Mouse (Mus musculus): ENCODE measurements at regions not wholly inside any gene's neighbourhood (a gene's known extent, or its start where the extent isn't known, plus 50 kb on each side); places are given as distances from the start of the nearest gene placed in this dataset.

DNA sequence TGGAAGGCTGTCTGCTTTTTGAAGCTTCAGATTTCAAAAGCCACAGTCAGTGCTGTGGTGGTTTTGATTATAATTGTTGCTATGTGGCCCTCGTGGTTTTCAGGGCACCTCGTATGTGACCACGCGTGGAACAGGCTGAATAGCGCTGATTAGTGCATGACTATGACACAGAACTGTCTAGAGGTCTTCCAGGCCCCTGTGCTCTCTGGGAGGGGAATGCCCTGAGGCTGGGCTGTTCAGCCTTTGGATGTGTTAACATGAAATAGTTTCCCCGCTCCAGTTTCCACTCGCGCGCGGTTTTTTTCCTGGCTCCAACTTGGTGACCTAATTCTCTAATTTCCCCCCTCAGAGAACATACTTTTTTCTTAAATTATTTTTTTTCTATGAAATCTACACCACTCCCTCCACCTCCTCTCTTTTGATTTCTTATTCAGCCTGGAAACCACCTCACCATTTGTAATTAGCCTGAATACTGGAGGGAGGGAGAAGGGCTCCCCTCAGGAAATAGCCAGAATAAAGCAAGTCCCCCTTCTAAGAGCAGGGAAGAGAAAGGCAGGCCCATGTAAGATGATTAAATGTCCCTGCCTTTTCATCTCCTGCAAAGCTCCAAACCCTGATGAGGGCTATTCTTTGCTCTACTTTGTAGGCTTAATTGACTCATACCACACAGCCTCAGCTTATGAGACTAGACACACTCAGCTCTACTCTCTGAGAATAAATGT lies 156.0 kb upstream of the Btg1 start:
- no peaks in the 10 kb centered on the region for H3K27me3 ChIP-seq (replicated peaks)
- TF ChIP-seq FLI1 (IDR thresholded peaks at IDR 0.05; ENCODE audit: low read length) (no peak), GATA1 (IDR thresholded peaks at IDR 0.05; ENCODE audit: borderline replicate concordance, low read length) (no peak)
- H3K4me1 ChIP-seq, result no peaks in the 10 kb centered on the region
- H3K9me3 ChIP-seq, result no peaks in the 10 kb centered on the region
- no peak overlapping the region for H3K4me3 ChIP-seq (replicated peaks)
- H3K36me3 ChIP-seq (replicated peaks; ENCODE audit: low read length), result no peaks in the 10 kb centered on the region

DNA sequence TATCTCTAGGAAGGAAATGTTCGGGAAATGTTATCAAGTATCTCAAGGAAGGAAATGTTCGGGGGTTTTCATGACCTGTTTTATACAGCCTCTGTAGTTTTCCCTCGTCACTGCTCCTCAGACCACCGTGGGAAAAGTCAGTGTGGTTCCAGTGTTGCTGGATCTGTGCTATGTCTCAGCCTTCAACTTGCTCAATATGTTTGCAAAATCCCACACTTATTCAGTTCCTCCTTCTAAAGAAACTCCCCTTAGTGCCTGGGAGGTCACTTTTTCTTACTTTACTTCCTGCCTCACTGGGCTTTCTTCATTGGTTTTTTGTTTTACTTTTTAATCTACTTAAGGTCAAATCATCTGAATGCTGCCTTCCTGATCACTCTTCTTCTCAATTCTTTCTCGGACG lies 150.8 kb upstream of the Btg1 start:
- Histone ChIP-seq H3K9me3 (no peaks in the 10 kb centered on the region), H3K36me3 (replicated peaks; ENCODE audit: low read length) (no peaks in the 10 kb centered on the region), H3K4me1 (peaks cover 7% of the 10 kb centered on the region; the same call in 1 of the 2 replicates), H3K27me3 (replicated peaks) (no peaks in the 10 kb centered on the region), H3K4me3 (replicated peaks) (no peak overlapping the region)
- TF ChIP-seq GATA1 (IDR thresholded peaks at IDR 0.05; ENCODE audit: borderline replicate concordance, low read length), result no peak
- TF ChIP-seq FLI1 (IDR thresholded peaks at IDR 0.05; ENCODE audit: low read length), result no peak

DNA sequence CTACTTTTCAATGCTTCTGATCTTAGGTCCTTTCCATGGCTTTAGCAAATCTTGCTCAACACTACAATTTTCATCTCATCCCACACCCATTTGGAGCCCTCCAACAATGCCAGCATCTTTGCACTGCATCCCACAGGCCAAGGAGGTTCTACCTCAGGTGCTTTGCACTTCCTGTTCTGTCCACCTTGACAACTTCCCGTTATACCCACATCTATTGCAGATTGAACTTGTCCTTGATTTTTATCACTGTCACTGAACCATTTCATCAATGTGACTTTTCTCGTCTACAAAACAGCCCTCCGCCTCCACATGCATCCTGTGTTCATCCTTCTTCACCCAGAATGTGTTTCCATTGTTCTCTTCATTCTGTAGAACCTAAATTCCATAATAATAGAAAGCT lies 150.0 kb upstream of the Btg1 start:
- H3K27me3 ChIP-seq (replicated peaks), result no peaks in the 10 kb centered on the region
- H3K4me3 ChIP-seq (replicated peaks), result no peak overlapping the region
- TF ChIP-seq FLI1 (IDR thresholded peaks at IDR 0.05; ENCODE audit: low read length) (no peak), GATA1 (IDR thresholded peaks at IDR 0.05; ENCODE audit: borderline replicate concordance, low read length) (no peak)
- H3K9me3 ChIP-seq, result no peaks in the 10 kb centered on the region
- H3K36me3 ChIP-seq (replicated peaks; ENCODE audit: low read length), result no peaks in the 10 kb centered on the region
- H3K4me1 ChIP-seq, result peaks cover 12% of the 10 kb centered on the region

DNA sequence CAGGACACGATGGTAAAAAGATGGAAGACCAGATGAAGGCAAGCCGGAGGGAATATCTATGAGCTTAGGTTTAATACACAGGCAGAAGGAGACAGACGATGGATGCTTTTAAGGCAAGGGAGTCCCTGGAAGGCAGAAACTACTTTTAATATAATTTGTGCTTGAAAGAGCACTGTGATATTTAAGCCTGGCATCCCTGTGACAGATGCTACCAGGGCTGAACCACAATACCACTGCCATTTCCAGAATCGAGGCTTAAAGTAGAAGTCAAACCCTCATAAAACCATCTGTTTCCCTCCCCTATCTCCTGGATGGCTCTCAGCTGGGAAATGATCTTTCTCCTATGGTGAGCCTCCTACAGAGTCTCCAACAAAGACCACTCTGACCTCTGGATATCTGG lies 149.1 kb upstream of the Btg1 start:
- H3K9me3 ChIP-seq, result no peaks in the 10 kb centered on the region
- no peak for TF ChIP-seq FLI1 (IDR thresholded peaks at IDR 0.05; ENCODE audit: low read length)
- no peak for TF ChIP-seq GATA1 (IDR thresholded peaks at IDR 0.05; ENCODE audit: borderline replicate concordance, low read length)
- H3K4me1 ChIP-seq, result peaks cover 12% of the 10 kb centered on the region
- H3K27me3 ChIP-seq (replicated peaks), result no peaks in the 10 kb centered on the region
- no peak overlapping the region for H3K4me3 ChIP-seq (replicated peaks)
- H3K36me3 ChIP-seq (replicated peaks; ENCODE audit: low read length), result no peaks in the 10 kb centered on the region

DNA sequence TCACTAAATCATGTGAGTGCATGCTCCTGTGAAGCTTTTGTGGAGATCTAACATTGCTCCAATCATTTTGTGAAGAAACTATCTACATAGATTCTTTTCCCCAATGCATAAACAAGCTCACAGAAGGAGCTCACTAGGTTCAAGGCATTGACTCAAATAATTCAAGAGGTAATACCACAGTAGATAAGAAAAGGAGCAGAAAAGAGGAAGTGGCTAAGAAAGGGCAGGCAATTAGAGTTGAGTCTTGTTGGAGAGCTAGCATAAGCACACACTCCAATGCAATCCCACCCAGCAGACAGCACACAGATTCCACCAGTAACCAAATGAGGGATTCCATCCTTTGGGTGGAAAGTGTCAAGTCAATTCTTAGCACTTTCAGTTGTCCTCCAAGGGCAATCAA lies 145.3 kb upstream of the Btg1 start:
- Histone ChIP-seq H3K4me3 (replicated peaks) (no peak overlapping the region), H3K4me1 (peaks cover 12% of the 10 kb centered on the region), H3K36me3 (replicated peaks; ENCODE audit: low read length) (no peaks in the 10 kb centered on the region), H3K27me3 (replicated peaks) (no peaks in the 10 kb centered on the region), H3K9me3 (peaks cover under 1% of the 10 kb centered on the region; the same call in 1 of the 2 replicates)
- TF ChIP-seq GATA1 (IDR thresholded peaks at IDR 0.05; ENCODE audit: borderline replicate concordance, low read length) (no peak), FLI1 (IDR thresholded peaks at IDR 0.05; ENCODE audit: low read length) (no peak)

DNA sequence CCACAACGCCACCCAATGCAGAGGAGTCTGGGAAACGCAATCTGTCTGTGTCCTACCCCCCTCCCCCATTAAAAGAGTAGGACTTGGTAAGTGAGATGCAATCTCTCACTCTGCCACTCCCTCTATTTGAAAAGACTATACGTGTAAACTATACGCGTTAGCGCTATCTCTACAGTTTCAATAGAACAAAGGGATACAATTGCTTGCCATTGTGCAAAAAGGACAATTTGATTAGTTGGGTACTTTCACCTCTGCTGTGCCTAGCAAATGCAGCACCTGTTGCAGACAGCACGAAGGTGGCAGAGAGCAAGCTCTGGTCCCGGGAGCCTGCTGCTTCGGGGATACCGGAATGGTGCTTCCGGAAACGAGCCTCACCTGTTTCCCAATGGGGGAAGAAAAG lies 137.5 kb upstream of the Btg1 start:
- TF ChIP-seq GATA1 (IDR thresholded peaks at IDR 0.05; ENCODE audit: borderline replicate concordance, low read length), result no peak
- TF ChIP-seq FLI1 (IDR thresholded peaks at IDR 0.05; ENCODE audit: low read length), result no peak
- H3K36me3 ChIP-seq (replicated peaks; ENCODE audit: low read length), result no peaks in the 10 kb centered on the region
- H3K9me3 ChIP-seq, result peaks cover 8% of the 10 kb centered on the region
- no peak overlapping the region for H3K4me3 ChIP-seq (replicated peaks)
- no peaks in the 10 kb centered on the region for H3K4me1 ChIP-seq
- H3K27me3 ChIP-seq (replicated peaks), result peaks cover 4% of the 10 kb centered on the region

DNA sequence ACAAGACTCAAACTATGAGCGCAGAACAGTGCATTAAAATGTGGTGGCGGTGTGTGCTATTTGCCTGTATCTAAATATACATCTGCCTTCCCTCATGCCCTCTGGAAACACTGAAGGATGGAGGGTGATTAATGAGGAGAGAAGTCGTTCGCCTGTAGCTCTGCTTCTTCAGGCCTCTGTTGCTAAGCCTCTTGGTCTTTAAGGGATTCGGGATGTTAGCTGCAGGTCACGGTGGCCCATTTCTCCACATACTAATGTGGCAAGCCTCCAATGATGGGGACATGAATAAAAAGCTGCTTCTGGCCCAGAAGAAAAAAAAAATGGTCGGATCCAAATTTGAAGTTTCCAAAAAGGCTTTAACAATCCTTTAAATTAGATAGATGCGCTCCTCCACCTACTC lies 137.0 kb upstream of the Btg1 start:
- Histone ChIP-seq H3K36me3 (replicated peaks; ENCODE audit: low read length) (no peaks in the 10 kb centered on the region), H3K27me3 (replicated peaks) (peaks cover 4% of the 10 kb centered on the region), H3K4me3 (replicated peaks) (no peak overlapping the region), H3K4me1 (no peaks in the 10 kb centered on the region), H3K9me3 (peaks cover 8% of the 10 kb centered on the region)
- TF ChIP-seq FLI1 (IDR thresholded peaks at IDR 0.05; ENCODE audit: low read length) (no peak), GATA1 (IDR thresholded peaks at IDR 0.05; ENCODE audit: borderline replicate concordance, low read length) (no peak)

DNA sequence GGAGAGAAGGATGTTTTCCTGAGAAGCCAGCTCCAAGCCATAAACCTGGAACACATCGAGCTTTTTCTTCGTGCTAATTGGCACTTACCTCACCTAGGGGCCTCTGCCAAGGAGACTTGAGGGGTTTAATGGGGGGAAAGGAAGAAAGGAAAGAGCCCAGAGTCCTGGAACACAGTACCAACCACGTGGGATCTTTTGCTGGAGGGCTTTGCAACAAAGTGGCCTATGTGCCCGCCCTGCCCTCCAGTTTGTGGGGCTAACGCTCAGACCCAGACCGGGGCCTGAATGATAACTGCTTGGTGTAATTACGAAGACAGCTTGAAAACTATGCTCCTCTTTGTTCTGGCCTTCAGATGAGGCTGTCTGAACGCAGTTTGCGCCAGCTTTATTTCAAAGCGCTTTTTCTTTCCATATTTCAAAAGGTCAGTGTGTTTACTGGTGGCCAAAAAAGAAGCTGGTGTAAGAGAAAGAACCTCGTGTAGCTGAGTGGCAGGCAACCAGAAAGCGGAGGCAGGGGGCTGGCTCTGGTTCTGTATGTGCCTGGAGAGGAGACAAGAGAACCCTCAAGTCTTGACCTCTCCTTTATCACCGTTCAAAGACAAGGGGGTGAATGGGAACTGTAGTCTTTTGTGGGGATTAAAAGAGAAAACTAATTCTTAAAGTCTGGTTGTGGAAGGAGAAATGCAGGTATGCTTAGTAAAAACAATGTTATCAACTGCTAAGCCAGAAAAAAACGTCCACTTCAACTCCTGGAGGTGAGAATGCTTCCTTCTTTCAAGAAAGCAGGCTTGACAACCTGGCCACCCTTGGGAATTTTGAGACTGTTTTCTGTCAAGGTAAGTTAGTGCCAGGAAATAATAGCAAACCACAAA lies 136.1 kb upstream of the Btg1 start:
- peaks cover 8% of the 10 kb centered on the region for H3K9me3 ChIP-seq
- no peak for TF ChIP-seq GATA1 (IDR thresholded peaks at IDR 0.05; ENCODE audit: borderline replicate concordance, low read length)
- no peak for TF ChIP-seq FLI1 (IDR thresholded peaks at IDR 0.05; ENCODE audit: low read length)
- no peaks in the 10 kb centered on the region for H3K36me3 ChIP-seq (replicated peaks; ENCODE audit: low read length)
- peaks cover 4% of the 10 kb centered on the region for H3K27me3 ChIP-seq (replicated peaks)
- no peak overlapping the region for H3K4me3 ChIP-seq (replicated peaks)
- H3K4me1 ChIP-seq, result no peaks in the 10 kb centered on the region

DNA sequence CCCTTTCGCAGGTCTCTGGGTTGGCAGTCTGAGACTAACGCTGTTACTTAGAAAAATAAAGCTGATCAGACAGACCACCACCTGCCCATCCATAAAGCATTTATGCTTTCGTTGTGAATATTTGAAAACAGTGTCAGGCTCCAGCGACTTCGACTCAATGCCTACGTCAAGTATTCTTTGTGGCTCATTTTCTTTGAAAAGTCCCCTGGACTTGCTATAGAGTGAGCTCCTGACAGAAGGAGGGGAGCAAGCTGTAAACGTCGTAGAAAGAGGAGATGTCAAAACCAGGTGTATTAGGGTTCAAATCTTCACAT lies 135.5 kb upstream of the Btg1 start:
- peaks cover 8% of the 10 kb centered on the region for H3K9me3 ChIP-seq

DNA sequence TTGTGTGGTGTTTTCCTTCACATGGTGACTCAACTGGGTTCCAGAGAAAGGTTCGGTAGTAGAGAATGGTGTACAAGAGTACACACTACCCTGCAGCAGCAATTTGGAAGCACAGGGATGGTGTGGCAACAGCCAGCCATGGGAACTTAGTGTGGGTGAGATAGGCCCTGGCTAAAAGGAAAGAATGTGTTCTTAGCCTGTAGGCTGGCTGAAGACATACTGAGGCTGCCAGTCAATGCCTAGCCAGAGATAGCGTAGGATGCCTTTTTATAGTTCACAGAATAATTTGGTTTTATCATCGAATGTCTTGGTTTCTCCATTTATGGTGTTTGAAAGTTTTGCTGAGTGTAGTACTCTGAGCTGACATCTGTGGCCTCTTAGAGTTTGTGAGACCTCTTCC lies 130.1 kb upstream of the Btg1 start:
- Histone ChIP-seq H3K36me3 (replicated peaks; ENCODE audit: low read length) (no peaks in the 10 kb centered on the region), H3K9me3 (0 out of 2 replicates have a peak, but pooled peaks cover 2% of the 10 kb centered on the region), H3K4me3 (replicated peaks) (no peak overlapping the region), H3K27me3 (replicated peaks) (peaks cover 1% of the 10 kb centered on the region), H3K4me1 (no peaks in the 10 kb centered on the region)
- TF ChIP-seq FLI1 (IDR thresholded peaks at IDR 0.05; ENCODE audit: low read length) (no peak), GATA1 (IDR thresholded peaks at IDR 0.05; ENCODE audit: borderline replicate concordance, low read length) (no peak)

More for the DNA sequence above, 135.5 kb upstream of the Btg1 start:
- no peaks in the 10 kb centered on the region for H3K4me1 ChIP-seq
- TF ChIP-seq FLI1 (IDR thresholded peaks at IDR 0.05; ENCODE audit: low read length) (no peak), GATA1 (IDR thresholded peaks at IDR 0.05; ENCODE audit: borderline replicate concordance, low read length) (no peak)
- H3K36me3 ChIP-seq (replicated peaks; ENCODE audit: low read length), result no peaks in the 10 kb centered on the region
- peaks cover 4% of the 10 kb centered on the region for H3K27me3 ChIP-seq (replicated peaks)
- H3K4me3 ChIP-seq (replicated peaks), result no peak overlapping the region

All from megakaryocyte, embryonic 14.5 days (primary cell).